Mouse (Mus musculus): ENCODE data around the gene Pdcd1lg2. TPM values are rescaled to one million over a fixed set of nuclear protein-coding genes. Genes with fewer than 3 reads are reported as not detected.
"Not testable (repeated sequence)": the region's sequence is repeated elsewhere in the genome, so short reads cannot be mapped to it uniquely, and the experiment has no call there.

Pdcd1lg2 gene
- polyA plus RNA-seq, 1 experiment from 2014 or later: not detected

DNA sequence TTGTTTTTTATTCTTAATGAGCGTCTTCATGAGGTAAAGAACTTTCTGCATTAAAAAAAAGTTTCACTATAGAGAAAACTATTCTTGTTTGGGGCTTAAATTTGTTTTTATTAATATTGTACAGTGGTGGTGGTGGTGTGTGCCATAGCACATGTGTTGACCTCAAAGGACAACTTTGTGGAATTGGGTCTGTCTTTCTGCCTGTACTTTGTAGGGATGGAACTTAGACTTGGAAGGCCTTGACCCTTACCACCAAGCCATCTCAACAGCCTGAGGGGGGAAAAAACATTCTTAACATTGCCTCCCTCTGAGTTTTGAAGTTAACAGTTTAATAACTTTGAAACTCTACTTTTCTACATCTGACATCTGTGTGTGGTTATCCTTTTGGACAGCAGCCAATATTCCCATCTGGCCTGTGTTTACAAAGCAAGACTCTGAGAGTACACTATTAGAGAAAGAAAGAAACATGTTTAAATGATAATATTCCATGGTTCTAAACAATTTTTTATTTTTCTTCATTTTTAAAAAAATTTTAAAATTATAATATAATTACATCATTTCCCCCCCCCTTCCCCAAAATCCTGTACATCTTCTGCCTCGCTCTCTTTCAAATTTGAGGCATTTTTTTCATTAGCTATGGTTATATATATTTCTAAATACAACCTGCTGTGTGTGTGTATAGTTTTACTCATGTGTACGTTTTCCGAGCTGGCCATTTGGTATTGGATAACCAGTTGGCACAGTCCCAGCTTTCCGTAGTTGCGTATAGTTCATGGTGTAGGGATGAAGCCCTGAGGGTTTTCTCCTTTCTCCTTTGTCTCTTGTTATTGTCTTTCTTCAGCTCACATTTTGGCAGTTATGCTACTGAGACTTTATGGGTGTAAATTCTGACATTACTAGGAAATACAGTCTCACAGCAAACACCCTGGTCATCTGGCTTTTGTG is 2.0 kb downstream of the Pdcd1lg2 start:
- Histone ChIP-seq H3K9ac (no peak overlapping the region), H3K9me3 (replicated peaks) (no peaks in the 10 kb centered on the region), H3K27me3 (no peaks in the 10 kb centered on the region; the same call in 1 of the 2 replicates), H3K27ac (no peak overlapping the region), H3K4me3 (no peak overlapping the region), H3K4me2 (replicated peaks) (no peak overlapping the region), H3K36me3 (no peaks in the 10 kb centered on the region), H3K4me1 (no peaks in the 10 kb centered on the region)
- ATAC-seq (ENCODE audit: low FRiP score): no peak
- 71% methylated on average over 6 of the region's 6 CpGs for WGBS

DNA sequence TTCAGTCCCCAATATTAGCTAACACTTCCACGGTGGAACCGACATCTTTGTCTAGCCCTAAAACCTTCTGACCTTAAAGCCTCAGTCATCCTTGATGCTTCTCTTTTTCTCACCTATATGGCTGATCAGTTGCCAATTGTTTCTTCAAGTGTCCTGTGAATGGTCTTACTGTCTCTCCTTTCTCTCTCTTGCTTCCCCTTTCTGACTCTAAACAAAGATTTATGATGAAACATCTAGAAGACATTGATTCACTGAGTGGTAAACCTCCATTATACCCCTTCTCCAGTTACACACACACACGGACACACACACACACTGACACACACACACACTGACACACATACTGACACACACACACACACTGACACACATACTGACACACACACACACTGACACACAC is 3.8 kb downstream of the Pdcd1lg2 start:
- WGBS: 88% methylated on average over 3 of the region's 3 CpGs
- H3K27me3 ChIP-seq: no peaks in the 10 kb centered on the region
- H3K27ac ChIP-seq: no peak overlapping the region
- no peaks in the 10 kb centered on the region for H3K36me3 ChIP-seq
- no peak for ATAC-seq (ENCODE audit: low FRiP score)
- H3K4me2 ChIP-seq (replicated peaks): no peak overlapping the region
- H3K4me3 ChIP-seq: no peak overlapping the region
- H3K9me3 ChIP-seq (replicated peaks): no peaks in the 10 kb centered on the region
- no peak overlapping the region for H3K9ac ChIP-seq
- no peaks in the 10 kb centered on the region; the same call in 1 of the 2 replicates for H3K4me1 ChIP-seq

DNA sequence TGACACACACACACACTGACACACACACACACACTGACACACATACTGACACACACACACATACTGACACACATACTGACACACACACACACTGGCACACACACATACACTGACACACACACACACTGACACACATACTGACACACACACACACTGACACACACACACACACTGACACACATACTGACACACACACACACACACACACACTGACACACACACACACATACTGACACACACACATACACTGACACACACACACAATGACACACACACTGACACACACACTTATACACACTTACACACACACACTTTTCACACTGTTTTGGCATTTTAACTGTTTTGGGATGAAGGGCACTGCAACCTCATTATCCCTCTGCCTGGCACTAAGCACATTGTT is 4.2 kb downstream of the Pdcd1lg2 start:
- H3K4me3 ChIP-seq; H3K9ac ChIP-seq; H3K9me3 ChIP-seq (replicated peaks); ATAC-seq (ENCODE audit: low FRiP score); H3K36me3 ChIP-seq; H3K4me2 ChIP-seq (replicated peaks); H3K27me3 ChIP-seq; H3K4me1 ChIP-seq; H3K27ac ChIP-seq: not testable (repeated sequence)

DNA sequence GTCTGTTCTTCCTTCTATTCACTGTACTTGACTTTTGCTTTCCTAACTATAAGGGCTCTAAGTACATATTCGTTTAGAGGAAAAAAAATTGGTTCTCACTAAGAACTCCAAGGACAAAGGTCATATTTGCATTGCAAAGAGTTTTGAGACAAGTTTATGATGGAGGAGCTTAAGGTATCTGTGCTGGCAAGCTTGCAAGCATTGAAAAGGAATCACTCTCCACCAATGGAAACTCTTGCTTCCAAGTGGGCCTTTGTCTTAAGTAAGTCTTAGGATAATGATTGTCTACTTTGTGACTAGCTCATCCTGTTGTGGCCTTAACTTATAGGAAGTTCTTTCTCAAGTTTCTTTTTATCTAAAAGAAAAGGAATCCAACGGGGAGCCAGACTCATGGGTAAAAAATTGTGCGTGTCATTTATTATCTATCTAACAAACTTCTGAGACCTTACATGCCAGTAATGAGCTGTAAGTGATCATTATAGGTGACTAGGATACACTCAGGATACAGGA is 5.7 kb downstream of the Pdcd1lg2 start:
- Histone ChIP-seq H3K27me3 (no peaks in the 10 kb centered on the region), H3K9ac (no peak overlapping the region), H3K4me3 (no peak overlapping the region), H3K27ac (no peak overlapping the region), H3K9me3 (replicated peaks) (no peaks in the 10 kb centered on the region), H3K36me3 (no peaks in the 10 kb centered on the region), H3K4me2 (replicated peaks) (no peak overlapping the region), H3K4me1 (no peaks in the 10 kb centered on the region; the same call in 1 of the 2 replicates)
- no peak for ATAC-seq (ENCODE audit: low FRiP score)
- 85% methylated on average over 3 of the region's 3 CpGs for WGBS

DNA sequence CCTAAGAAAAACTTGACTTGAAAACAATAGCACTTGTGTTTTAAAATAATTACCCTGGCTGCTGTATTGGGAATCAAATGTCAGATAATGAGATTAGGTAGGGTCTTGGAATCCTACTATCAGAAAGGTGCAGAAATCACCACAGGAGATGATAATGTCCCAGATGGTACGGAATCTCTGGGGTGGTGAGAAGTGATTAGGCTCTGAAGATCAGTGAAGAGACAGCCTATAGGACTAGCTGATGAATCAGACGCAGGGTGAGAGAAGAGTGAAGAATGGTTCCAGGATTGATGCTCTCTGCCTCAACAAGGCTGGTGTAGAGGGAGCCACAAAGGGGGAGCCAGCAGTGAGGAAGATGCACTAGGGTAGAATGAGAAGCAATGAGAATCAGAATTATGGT is 6.5 kb downstream of the Pdcd1lg2 start:
- no peaks in the 10 kb centered on the region for H3K9me3 ChIP-seq (replicated peaks)
- no peaks in the 10 kb centered on the region for H3K27me3 ChIP-seq
- no peak overlapping the region for H3K27ac ChIP-seq
- ATAC-seq (ENCODE audit: low FRiP score): no peak
- no peak overlapping the region for H3K4me2 ChIP-seq (replicated peaks)
- no peaks in the 10 kb centered on the region for H3K36me3 ChIP-seq
- H3K4me3 ChIP-seq: no peak overlapping the region
- H3K9ac ChIP-seq: no peak overlapping the region
- H3K4me1 ChIP-seq: no peaks in the 10 kb centered on the region; the same call in none of the 2 replicates
- WGBS: 75% methylated on average over 2 of the region's 2 CpGs

DNA sequence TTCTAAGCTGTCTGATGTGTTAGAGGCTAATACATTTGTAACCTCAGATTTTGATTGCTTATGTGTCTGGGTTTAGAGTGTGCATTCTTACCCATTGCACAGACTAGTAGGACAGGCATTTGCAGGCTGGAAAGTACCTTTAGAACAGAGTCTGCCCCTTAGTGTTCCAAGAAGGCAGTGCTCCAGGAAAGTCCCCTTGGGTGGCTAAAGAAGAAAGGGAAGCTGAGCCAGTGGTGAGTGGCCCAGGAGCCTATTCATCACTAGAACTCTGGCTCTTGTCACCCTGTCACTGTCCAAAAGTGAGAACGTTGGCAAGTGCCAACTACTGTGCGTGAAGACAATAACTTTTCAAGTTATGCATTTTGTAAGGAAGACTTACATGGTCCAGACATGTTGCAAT is 7.2 kb downstream of the Pdcd1lg2 start:
- H3K27me3 ChIP-seq: no peaks in the 10 kb centered on the region
- H3K9me3 ChIP-seq (replicated peaks): no peaks in the 10 kb centered on the region
- H3K4me1 ChIP-seq: no peaks in the 10 kb centered on the region; the same call in none of the 2 replicates
- no peak overlapping the region for H3K4me2 ChIP-seq (replicated peaks)
- no peak for ATAC-seq (ENCODE audit: low FRiP score)
- H3K4me3 ChIP-seq: no peak overlapping the region
- WGBS: 81% methylated on average over 2 of the region's 2 CpGs
- H3K36me3 ChIP-seq: no peaks in the 10 kb centered on the region
- H3K9ac ChIP-seq: no peak overlapping the region
- H3K27ac ChIP-seq: no peak overlapping the region

DNA sequence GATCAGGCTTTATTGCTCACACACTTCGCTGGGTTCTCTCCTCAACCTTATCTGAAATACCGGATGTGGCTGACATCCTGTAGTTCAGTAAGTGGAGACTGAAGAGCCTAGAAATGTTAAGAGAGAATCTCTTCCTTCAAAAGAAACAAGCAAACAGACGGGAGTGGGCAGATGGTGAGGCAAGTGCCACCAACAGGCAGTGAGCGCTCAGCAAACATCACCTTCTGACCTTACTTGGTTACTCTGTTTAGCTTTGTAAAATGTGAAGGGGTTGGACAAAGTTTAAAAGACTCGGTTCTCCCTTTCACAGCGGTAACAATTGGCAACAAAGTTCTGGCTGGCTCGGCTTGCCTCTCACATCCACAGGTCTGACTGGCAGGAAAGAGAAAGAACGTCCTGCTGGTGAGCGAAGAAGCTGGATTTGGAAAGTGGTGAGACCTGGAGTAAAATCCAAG is 8.0 kb downstream of the Pdcd1lg2 start:
- Histone ChIP-seq H3K9ac (no peak overlapping the region), H3K27ac (no peak overlapping the region), H3K36me3 (no peaks in the 10 kb centered on the region), H3K27me3 (no peaks in the 10 kb centered on the region), H3K9me3 (replicated peaks) (no peaks in the 10 kb centered on the region), H3K4me3 (no peak overlapping the region), H3K4me2 (replicated peaks) (no peak overlapping the region), H3K4me1 (no peaks in the 10 kb centered on the region; the same call in none of the 2 replicates)
- ATAC-seq (ENCODE audit: low FRiP score): no peak
- 35% methylated on average over 9 of the region's 9 CpGs for WGBS

DNA sequence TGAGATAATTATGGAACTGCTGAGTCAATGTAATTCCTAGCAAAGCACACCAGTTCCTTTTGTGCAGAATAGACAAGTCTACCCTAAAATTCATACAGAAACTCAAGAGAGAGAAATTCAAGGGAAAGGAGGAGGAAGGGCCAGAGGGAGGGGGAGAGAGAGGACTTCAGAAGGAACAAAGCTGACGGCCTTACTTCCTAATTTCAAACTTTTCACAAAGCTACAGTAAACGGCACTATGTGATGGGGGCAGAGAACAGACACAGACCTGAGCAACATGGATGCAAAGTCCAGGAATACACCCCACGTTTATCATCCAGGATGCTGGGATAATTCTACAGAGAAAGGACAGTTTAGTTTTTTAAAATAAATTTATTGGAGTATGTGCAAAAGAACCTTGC is 8.8 kb downstream of the Pdcd1lg2 start:
- Histone ChIP-seq H3K4me1 (no peaks in the 10 kb centered on the region; the same call in none of the 2 replicates), H3K9me3 (replicated peaks) (no peaks in the 10 kb centered on the region), H3K27me3 (no peaks in the 10 kb centered on the region), H3K4me3 (no peak overlapping the region), H3K27ac (no peak overlapping the region), H3K9ac (no peak overlapping the region), H3K36me3 (no peaks in the 10 kb centered on the region), H3K4me2 (replicated peaks) (no peak overlapping the region)
- 71% methylated on average over 3 of the region's 3 CpGs for WGBS
- ATAC-seq (ENCODE audit: low FRiP score): no peak

DNA sequence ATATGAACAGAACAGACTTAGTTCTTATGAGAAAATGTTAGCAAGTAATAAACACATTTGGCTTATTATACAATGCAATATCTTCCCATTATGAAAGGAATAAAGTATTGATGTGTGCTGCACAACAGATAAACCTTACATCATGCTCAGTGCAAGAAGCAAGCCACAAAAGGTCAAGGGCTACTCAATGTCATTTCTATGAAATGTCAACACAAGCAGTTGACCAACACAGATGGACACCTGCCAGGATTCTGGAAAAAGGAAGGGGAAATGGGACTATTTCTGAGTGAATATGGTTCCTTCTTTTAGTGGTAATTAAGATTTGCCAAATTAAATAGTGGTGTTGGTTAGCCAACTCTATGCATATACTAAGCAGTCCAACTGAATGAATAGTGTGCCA is 9.2 kb downstream of the Pdcd1lg2 start:
- H3K27ac ChIP-seq: no peak overlapping the region
- no peak overlapping the region for H3K9ac ChIP-seq
- no peaks in the 10 kb centered on the region for H3K27me3 ChIP-seq
- H3K4me2 ChIP-seq (replicated peaks): no peak overlapping the region
- no peak overlapping the region for H3K4me3 ChIP-seq
- ATAC-seq (ENCODE audit: low FRiP score): no peak
- no peaks in the 10 kb centered on the region; the same call in none of the 2 replicates for H3K4me1 ChIP-seq
- H3K36me3 ChIP-seq: no peaks in the 10 kb centered on the region
- H3K9me3 ChIP-seq (replicated peaks): no peaks in the 10 kb centered on the region

DNA sequence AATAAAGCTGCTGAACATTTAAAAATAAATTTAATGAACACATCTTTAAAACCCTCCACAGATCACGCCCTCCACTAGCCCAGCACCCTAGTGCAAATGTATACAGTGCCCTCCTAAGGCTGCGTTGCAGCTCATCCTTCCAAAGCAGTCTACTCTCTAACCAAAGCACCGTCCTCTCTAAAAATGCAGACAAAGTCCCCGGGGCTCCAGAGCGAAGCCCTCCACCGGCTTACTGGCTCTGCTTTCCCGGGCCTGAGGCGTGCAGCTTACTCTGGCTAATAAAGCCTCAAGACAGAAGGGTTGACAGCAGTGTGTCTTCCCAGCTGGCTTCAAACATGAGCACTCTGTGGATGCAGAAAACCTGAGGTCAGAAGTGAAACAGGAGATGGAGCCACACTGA is 9.7 kb downstream of the Pdcd1lg2 start:
- 69% methylated on average over 8 of the region's 8 CpGs for WGBS
- ATAC-seq (ENCODE audit: low FRiP score): no peak
- H3K4me3 ChIP-seq: no peak overlapping the region
- H3K27me3 ChIP-seq: no peaks in the 10 kb centered on the region
- H3K4me1 ChIP-seq: no peaks in the 10 kb centered on the region; the same call in none of the 2 replicates
- H3K36me3 ChIP-seq: no peaks in the 10 kb centered on the region
- no peaks in the 10 kb centered on the region for H3K9me3 ChIP-seq (replicated peaks)
- no peak overlapping the region for H3K27ac ChIP-seq
- no peak overlapping the region for H3K4me2 ChIP-seq (replicated peaks)
- H3K9ac ChIP-seq: no peak overlapping the region

DNA sequence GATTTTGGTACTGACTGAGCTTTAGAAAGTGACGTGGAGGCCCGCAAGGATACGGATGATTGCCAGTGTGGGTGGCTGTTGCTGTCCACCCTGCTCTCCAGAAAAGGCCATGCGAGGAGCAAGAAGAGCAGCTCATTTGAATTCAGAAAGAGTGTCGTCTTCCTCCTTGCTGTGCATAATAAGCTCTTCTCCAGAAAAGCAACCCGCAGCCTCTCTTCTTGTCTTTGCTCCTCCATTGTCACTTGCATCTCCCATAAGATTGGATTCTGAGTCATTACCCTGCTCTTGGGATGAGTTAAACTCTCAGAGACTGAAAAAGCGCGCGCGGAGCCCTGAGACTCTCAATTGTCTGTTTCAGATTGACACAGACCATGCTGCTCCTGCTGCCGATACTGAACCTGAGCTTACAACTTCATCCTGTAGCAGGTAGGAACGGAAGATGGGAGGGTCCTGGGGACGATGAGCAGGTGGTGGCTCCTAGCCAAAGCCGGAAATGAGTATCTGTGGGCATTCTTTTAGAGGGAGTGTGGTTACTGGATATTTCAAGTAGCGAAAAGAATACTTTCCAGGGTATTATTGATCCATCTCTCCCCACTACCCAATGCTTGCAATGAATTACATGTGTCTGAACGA is 11.4 kb downstream of the Pdcd1lg2 start:
- Histone ChIP-seq H3K4me3 (no peak overlapping the region), H3K27me3 (no peaks in the 10 kb centered on the region), H3K9ac (no peak overlapping the region), H3K27ac (no peak overlapping the region), H3K4me1 (no peaks in the 10 kb centered on the region; the same call in none of the 2 replicates), H3K9me3 (replicated peaks) (no peaks in the 10 kb centered on the region), H3K4me2 (replicated peaks) (no peak overlapping the region), H3K36me3 (no peaks in the 10 kb centered on the region)
- no peak for ATAC-seq (ENCODE audit: low FRiP score)
- 78% methylated on average over 16 of the region's 16 CpGs for WGBS

DNA sequence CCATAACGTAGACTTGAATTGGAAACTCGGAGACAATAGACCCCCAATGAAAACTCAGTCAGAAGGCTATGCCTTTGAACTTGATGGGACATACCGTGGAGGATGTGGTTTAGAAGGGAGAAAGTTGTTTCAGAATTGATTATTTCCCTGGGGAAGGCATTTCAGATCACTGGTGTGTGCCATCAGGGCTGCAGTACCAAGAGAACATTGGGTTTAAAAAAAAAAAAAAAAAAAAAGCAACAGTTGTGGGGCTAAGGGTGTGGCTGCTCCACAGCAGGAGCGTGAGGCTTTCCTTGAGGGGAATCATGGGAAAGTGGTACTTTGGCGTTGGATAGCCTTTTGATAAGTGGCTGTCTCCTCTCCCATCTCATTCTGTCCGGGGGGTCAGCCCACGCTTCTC is 12.1 kb downstream of the Pdcd1lg2 start:
- no peaks in the 10 kb centered on the region for H3K36me3 ChIP-seq
- 83% methylated on average over 7 of the region's 7 CpGs for WGBS
- no peak for ATAC-seq (ENCODE audit: low FRiP score)
- H3K27me3 ChIP-seq: no peaks in the 10 kb centered on the region
- H3K4me3 ChIP-seq: no peak overlapping the region
- no peaks in the 10 kb centered on the region for H3K9me3 ChIP-seq (replicated peaks)
- H3K4me1 ChIP-seq: no peaks in the 10 kb centered on the region; the same call in none of the 2 replicates
- H3K4me2 ChIP-seq (replicated peaks): no peak overlapping the region
- H3K27ac ChIP-seq: no peak overlapping the region
- no peak overlapping the region for H3K9ac ChIP-seq

All from hindbrain, embryonic 12.5 days (tissue).